Mouse (Mus musculus) neural tube, embryonic 10.5 days (tissue): Measurements from ENCODE around the gene Ralbp1.

Experiments
- DNase-seq: peaks from one replicate; pipeline ENCODE4 v3.0.0-alpha.2; 2017; ENCODE audit warnings: low spot score; ENCODE audit errors: extremely low spot score

Ralbp1 gene

DNA sequence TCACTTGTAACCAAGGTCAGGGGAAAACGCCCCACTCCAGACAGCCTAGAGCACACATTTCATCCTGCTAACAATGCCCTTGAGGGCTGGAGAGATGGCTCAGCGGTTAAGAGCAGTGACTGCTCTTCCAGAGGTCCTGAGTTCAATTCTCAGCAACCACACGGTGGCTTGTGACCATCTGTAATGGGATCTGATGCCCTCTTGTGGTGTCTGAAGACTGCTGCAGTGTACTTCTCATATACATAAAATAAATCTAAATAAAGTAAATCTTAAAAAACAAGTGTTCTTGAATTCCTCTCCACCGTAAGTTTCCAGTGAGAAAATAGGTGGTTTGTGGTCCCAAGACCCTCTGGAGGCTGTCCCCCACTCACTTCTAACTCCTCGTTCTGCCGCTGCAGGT lies 33.8 kb downstream of the Ralbp1 start:
- DNase-seq: no peak

DNA sequence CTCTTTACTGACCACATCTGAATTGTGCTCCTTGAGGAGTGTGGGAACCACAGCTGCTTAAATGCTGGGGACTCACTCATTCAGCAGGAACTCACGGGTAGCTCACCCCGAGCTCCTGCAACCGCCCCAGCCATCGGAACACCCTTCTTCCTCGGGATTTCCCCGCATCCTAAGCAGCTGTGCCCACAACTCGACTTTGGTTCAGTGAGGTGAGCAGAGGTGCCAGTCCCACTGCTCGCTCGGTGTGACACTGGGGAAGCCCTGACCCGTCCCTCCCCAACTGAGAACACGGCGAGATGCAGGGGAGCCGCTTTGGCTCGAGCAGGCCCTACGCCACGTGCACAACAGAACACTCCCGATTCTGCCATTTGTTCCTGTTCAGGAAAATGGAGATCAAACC lies 35.1 kb downstream of the Ralbp1 start:
- no peak for DNase-seq

DNA sequence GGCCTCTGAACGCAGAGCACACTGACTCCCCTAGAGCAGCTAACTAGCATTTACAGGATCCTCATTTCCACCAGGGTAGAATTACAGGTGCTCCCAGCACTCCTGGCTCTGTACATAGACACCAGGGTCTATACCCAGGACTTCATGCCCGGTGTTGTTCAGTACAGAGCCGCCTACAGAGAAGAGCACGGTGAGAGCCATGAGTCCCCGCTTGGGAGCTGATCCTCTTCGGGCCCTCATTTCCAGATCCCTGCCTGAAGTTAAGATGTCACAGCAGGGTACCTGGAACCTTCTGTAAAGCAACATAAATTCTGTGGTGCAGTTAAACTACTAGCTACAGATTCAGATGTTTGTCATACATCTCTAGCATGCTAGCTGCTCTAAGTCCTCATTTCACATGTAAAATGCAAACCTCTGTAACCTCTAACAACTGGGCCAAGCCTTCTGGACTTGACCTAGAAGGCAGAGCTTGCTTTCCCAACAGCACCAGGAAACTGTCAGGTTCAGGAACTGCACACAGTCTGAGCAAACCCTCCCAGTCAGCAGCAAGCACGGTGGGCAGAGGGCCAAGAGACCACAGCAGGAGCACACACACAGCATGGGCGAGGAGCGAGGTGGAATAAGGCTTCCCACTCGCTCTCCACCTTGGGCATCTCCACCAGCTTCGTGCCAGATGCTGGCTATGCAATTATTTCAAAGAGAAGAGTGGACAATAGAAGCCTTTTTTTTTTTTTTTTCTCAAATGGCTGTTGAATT lies 37.7 kb downstream of the Ralbp1 start:
- no peak for DNase-seq

DNA sequence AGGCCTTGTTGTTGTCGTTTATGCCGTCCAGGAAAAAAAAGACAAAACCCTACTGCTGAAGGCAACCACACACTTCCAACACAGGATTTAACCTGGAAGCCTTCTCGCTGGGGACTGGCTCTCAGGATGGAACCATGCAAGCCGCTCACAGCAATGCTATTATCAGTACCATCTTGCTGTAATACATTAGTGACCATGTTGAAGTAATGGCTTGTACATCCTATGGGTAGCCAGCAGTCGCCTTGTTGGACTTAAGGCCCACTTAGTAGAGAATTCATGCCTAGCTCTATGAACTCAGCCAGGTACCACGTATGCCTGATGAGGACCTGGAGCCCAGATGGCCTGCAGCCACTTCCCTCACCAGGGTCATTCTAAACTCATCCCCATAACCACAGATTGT lies 40.2 kb downstream of the Ralbp1 start:
- DNase-seq: no peak

DNA sequence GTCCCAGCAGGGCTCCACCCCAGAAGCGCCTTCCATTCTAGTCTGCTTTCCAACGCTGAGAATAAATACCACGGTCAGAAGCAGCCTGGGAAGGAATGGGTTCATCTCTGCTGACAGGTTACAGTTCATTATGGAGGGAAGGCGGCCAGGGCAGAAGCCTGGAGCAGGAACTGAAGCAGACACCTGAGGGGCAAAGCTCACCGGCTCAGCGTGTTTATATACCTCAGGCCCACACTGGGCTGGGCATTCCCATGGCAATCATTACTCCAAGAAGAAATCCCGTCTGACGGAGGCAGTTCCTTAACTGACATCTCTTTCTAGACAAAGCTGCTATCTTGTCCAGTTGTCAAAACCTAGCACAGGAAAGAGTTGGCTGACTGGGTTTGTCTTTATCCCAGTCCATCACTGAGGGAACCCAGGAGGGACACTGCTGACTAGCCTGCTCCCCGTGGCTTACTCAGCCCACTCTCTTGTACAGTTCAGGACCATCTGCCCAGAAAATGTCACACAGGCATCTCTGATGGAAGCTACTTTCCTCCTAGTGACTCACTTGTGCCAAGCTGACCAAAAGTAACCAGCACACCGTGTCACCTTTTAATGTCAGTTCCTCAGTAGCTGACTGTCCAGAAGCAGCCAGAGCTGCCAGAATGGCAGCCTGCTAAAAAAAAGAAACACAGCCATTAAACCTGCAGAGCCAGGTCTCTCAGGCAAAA lies 42.8 kb downstream of the Ralbp1 start:
- no peak for DNase-seq

DNA sequence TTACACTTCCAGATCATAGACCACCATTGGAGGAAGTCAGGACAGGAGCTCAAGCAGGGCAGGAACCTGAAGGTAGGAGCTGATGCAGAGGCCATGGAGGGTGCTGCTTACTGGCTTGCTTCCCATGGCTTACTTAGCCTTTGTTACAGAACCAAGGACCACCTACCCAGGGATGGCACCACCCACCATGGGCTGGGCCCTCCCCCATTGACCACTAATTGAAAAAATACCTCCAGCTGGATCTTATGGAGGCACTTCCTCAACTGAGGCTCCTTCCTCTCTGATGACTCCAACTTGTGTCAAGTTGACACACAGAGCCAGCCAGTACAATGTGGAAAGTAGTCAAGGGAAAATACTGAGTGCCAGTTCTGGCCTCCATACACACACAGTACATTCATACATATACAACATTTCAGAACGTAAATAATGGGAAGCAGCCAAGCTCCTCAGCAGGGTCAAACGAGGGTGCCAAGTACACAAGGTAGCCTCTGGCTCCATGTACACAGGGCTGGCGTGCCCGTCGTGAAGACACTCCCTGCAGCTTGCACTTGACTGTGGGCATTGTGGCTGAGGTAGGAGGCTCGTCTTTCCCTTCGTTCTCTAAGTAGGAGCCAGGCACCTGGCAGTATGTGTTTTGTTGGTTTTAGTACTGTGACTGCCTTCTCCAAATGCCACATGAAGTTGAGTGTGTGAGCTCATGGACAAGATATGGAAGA lies 45.9 kb downstream of the Ralbp1 start:
- DNase-seq: no peak

DNA sequence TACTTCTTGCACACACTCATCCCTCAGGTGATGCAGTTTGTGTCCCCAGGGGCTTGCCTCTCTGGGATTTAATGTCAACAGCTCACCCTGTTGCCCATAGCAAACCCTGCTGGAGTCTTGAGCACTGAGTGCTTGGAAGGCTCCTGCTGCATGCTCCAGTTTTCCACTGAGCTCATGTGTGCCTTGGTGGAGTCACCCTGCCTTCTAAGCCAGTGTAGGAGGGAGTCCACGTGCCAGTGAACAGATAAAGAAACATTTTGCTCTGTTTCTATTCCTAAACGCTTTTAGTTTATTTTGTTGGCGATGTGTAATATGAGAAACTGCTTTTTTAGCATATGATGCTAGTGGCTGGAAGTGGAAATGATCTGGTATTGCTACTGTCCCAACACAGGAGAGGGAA lies 48.9 kb downstream of the Ralbp1 start:
- DNase-seq: no peak

DNA sequence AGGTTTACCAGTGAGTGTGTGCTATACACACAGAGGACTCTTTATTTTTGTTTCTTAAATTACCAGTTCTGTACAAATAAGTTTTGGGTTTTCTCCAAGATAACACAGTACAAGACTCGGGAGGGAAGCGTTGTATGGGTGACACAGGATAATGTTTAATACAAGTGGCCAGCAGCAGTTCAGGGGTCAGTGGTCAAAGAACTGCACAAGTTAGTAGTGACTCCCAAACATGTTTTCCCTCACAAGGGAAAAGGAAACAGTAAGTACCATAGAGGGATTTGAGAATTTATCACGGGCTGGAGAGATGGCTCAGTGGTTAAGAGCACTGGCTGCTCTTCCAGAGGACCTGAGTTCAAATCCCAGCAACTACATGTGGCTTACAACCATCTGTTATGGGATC lies 51.7 kb downstream of the Ralbp1 start:
- DNase-seq: no peak

DNA sequence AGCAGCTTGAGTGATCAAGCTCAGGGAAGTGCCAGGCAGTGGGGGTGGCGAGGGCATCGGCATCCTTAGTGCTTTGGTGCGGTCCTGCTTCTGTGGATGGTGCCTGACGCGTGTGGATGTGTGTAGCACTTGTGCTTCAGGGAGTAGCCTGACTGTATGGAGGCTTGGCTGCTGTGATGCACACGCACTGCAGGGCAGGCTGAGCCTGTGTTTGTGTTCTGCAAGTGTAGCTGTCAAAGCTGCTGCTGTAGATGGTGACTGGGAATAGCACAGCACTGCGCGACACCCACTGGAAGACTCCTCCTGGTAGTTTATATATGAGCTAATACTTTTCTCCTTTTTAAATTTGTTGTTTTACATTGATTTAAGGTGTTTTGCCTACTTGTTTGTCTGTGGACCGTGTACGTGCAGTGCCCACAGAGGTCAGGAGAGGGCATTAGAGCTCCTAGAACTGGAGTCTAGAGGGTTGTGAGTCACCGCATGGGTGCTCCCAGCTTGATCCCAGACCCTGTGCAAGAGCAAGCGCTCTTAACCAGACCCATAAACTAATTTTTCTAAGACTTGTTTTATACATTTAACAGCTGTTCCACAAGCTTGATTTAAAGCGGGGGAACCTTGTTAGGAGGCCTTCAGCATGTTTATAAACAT lies 55.3 kb downstream of the Ralbp1 start:
- no peak for DNase-seq

DNA sequence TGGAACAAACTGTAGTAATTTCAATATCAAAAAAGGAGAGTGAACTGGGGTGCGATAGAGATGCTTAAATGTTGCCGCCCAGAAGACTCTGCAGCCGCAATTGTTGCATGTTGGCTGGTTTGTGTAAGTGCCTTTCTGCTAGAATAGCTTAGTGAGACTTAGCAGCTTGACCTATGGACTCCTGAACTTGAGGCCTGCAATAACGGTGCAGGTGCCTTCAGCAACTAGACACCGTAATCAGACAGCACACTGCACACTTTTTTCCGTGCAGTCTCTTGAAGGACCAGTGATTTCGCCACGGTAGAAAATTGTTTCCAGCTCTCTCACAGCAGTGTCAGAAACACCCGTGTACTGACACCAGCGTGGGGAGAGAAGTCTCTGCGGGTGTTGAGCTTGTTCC lies 56.6 kb downstream of the Ralbp1 start:
- no peak for DNase-seq

DNA sequence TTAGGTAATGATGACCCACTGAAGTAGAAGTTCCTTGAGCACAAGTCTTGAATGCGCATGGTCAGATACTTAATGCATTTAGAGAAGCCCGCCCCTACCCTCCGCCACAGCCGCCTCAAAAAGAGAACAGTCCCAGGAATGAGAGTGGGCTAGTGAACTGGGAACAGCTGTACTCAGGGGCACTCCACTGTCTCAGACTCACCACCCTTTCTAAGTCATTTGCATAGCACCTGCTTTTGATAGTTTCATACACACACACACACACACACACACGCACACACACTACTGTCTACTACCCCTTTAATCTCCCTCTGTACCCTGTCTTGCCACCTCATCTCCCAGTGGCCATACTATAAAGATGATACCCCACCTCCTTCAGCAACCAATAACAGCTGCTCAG lies 57.7 kb downstream of the Ralbp1 start:
- DNase-seq: no peak

DNA sequence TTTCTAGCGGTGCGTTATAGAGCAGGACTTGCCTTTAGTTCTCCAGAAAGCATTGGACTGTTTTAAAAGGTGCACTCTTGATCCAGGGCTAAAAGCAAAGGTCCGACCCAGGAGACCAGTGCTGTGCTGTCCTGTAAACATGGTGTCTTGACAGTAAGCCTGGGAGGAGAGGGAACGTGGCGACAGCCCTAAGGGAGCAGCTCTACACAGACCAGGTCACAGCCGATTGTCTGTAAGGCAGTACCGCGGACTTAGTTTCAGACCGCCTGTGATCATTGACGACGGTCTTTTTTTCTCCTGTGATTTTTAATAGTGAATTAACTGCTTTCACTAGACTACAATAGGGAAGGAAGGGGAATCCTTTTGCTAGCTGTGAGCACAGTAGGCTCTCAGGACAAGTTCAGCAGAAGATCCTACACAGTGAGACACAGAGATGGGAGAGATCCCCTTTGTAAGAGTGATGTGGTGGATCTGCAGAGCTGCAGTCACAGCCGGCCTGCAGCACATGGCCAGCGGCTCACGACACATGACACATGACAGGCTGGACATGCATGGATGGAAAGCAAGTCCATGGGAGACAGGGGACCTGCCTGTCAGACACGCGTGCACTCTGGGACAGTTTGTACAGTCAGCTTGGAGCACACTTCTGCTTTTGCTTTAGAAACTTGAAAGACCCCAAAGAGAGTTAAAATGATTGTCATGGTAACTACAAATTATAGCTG lies 58.3 kb downstream of the Ralbp1 start:
- DNase-seq: no peak

DNA sequence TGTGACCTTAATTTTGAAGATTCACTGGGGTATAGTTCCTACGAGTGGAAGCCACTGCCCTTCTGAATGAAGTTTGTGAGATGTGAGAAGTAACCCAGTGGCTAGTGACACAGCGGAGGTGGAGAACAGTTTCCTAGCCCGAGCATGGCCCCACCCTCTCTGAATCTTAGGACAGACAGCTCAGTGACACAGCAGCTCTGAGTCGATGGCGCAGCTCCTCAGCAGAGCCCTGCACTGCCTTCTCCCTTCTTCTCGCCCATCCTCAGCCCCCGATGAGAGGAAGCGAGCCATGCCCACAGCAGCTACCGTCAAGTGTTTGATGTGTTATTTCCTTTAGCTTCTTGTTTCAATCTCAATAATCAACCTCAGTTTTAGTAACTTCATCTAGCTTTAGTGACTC lies 59.3 kb downstream of the Ralbp1 start:
- no peak for DNase-seq

DNA sequence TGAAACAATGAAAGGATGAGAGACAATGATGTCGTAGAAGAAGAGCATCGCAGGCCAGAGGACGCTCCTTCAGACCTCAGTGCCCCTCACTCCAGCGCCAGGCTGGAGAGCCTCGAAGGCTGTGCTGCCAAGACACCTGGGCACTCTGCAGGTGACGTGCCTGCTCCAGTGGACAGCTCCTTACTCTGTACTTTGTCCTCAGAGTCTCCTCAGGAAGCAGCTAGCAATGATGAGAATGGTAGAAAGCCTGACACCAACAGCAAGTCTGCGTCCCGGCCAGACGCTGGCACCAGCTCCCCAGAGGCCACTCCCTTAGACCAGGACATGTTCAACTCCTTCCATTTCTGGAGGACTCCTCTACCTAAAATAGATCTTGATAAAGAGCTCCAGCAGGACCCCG lies 61.4 kb downstream of the Ralbp1 start:
- no peak for DNase-seq

DNA sequence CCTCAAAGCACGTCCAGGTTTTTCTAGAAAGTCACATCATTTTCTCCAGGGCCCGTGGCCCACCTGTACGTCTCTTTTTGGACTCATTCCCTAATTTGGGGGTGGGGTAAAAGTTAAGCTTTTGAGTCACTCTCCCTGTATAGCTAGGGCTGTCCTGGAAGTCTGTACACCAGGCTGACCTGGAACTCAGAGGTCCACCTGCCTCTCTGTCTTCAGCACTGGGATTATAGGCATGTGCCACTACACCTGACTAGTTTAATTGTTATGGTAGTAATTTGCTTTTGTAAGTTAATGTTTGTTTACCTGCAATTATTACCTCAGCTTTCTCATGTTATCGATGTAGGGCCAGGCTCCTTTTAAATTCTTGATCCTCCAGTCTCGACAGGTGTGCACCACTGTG lies 63.2 kb downstream of the Ralbp1 start:
- DNase-seq: no peak

DNA sequence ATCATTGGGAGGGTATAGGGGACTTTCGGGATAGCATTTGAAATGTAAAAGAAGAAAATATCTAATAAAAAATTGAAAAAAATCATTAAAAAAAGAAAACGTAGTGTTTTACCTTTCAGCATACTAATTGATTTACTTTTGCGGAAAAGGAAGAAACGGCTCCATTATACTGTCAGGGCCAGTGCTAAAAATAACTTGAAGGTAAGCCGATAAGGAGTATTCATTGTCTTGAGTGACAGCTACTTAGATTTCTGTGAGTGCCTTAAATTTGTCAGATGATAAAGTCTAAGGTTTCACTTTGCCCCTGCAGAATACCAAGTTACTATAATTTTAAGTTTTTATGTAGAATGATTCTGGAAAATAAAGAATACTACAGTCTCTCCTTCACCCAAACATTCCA lies 65.4 kb downstream of the Ralbp1 start:
- no peak for DNase-seq

DNA sequence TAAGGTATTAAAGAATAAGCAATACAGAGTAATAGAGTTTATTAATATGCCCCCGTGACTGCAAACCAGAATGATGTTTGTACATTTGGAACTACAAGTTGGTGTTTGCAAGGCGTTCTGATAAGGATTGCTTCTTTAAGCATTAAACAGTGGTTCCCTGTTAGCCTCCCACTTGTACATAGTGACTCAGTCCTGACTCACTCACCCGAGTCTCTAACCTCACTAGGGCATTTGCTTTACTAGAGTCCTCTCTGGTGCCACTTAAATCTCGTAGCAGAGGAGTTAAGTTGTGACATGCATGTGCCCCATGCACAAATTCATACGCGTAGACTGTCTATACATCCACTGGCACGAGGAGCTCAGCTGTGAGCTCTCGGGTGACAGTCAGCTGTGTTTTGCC lies 71.8 kb downstream of the Ralbp1 start:
- DNase-seq: no peak

DNA sequence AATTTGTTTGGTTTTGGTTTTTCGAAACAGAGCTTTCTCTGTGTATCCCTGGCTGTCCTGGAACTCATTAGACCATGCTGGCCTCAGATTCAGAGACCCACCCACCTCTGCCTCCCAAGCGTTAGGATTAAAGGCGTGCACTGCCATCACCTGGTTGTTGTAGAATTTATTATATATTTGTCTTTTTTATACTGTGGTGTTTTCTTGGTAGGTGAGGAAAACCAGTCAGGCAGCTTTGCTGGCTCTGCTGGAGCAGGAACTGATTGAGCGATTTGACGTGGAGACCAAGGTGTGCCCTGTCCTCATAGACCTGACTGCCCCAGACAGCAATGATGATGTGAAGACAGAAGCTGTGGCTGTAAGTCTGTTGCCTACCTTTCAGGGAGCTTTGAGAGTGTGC lies 74.6 kb downstream of the Ralbp1 start:
- DNase-seq: no peak

DNA sequence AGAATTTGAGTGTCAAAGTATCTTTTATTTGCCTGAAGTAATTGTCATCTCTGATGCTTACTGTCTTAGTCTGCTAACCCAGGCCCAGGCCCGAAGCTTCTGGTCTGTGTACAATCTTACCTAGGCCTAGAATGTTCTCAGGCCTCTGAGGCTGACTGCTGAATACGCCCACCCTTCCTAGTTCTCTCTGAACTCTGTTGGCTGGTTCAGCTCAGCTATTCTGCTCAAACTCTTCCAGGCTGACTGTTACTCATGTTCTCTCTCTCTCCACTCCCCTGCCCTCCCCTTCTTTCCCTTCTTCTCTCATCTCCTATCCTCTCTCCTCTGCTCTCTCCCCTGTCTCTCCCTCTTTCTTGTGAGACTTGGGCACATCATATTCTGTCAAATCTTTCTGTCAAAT lies 79.2 kb downstream of the Ralbp1 start:
- no peak for DNase-seq

DNA sequence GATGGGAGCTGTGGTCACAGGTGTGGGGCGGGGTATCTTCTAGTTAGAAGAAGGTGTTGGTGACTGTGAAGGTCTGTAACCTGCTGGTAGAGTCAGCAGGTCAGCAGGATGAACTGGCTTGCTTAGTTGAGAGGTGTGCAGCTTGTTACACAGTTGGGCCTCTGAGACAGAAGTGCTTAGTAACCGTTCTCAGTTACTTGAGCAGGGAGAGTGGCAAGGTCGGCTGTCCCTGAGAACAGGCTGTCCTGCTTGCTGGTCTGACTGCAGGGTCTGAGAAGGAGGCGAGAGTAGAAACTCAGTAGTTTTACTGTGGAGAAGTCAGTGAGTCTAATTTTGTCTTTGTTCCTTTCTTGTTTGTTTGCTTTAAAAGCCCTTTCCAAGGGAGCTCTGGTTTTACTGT lies 79.6 kb downstream of the Ralbp1 start:
- DNase-seq: no peak

DNA sequence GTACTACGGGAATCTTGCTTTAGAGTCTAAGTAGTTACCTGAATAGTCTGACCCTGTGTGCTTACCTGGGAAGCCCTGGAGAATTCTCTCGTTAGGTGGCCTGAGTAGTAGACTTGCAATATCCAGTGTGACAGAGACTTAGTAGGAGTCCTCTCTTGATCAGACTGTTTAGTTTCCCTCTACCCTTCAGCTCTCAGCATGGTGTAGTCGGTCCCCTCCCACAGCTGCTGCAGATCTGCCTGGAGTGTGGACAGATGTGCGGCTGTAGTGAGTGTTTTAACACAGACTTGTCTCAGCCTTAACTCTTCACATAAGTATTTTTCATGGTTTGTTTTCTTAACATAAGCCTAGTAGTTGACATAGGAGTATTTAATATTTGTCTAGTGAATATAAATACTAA lies 83.6 kb downstream of the Ralbp1 start:
- DNase-seq: no peak
